Mouse (Mus musculus): ENCODE measurements around the gene Ankle2. TPM values are rescaled to one million over a fixed set of nuclear protein-coding genes. Genes with fewer than 3 reads are reported as not detected.

The Ankle2 gene
- total and polyA plus RNA-seq, 3 experiments, result 33.2 to 35.7 (median 35.3) TPM

- H3K36me3 ChIP-seq (replicated peaks in 1 of 2; ENCODE audit: control insufficient read depth in 1 of 2, insufficient read depth in 1 of 2, low read length in 1 of 2), result peaks cover 55 to 88% of the 10 kb centered on the region in 2 experiments
- in situ Hi-C loops (cut with MboI; ENCODE audit: low pct_ligation_motif_present, low pct_unique_long_range_greater_than_20kb, low sequenced_read_pairs) (no loop called here), dilution Hi-C loops (cut with MboI; ENCODE audit: extremely low pct_ligation_motif_present, extremely low pct_unique_long_range_greater_than_20kb, low sequenced_read_pairs) (no loop called here)
Measured at GRCm38 (mm10) chr5:110220331-110220730, 10.5 kb upstream of the Ankle2 start.

DNA sequence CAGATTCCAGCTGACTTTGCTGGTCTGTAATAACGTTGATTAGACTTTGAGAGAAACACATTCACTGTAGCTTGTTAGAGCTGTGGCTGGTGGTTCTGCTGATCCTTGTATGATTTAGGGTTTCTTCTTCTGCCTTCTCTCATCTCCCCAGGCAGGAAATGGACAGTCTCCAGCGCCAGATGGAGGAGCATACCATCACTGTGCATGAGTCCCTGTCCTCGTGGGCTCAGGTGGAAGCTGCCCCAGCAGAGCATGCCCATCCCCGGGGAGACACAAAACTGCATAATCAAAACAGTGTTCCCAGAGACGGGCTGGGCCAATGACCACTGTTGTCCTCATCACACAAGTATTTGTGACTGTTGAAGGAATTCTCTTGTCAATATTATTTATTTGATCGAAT lies 8.0 kb upstream of the Ankle2 start:
- TF ChIP-seq USF1 (IDR thresholded peaks at IDR 0.05; ENCODE audit: low read depth, low read length) (no peak), MAX (IDR thresholded peaks at IDR 0.05; ENCODE audit: low read length) (no peak), CHD2 (IDR thresholded peaks at IDR 0.05; ENCODE audit: low read length) (no peak), KAT2A (IDR thresholded peaks at IDR 0.05; ENCODE audit: insufficient replicate concordance, low read length) (no peak), ETS1 (conservative IDR thresholded peaks at IDR 0.05; ENCODE audit: low read depth, low read length) (no peak), USF2 (conservative IDR thresholded peaks at IDR 0.05; ENCODE audit: low read depth, low read length) (no peak), JUND (conservative IDR thresholded peaks at IDR 0.05; ENCODE audit: low read depth, low read length) (no peak)
- no peak overlapping the region for H3K4me2 ChIP-seq (ENCODE audit: insufficient read depth, low read depth, poor library complexity, severe bottlenecking)
- no peaks in the 10 kb centered on the region for H3K9me3 ChIP-seq (replicated peaks; ENCODE audit: low read length)
- no peak overlapping the region for H3K9ac ChIP-seq (ENCODE audit: insufficient read depth, low read depth)
- peaks cover 44 to 80% of the 10 kb centered on the region in 2 experiments for H3K36me3 ChIP-seq (replicated peaks in 1 of 2; ENCODE audit: control insufficient read depth in 1 of 2, insufficient read depth in 1 of 2, low read length in 1 of 2)
- no peaks in the 10 kb centered on the region for H3K4me1 ChIP-seq (ENCODE audit: control insufficient read depth in 1 of 2, insufficient read depth in 2 of 2)
- H3K4me3 ChIP-seq (replicated peaks in 1 of 3; ENCODE audit: low read depth in 2 of 3, low read length in 2 of 3, poor library complexity in 1 of 3), result no peak overlapping the region
- no peak for DNase-seq (ENCODE audit: extremely low read depth)
- in situ Hi-C loops (cut with MboI; ENCODE audit: low pct_ligation_motif_present, low pct_unique_long_range_greater_than_20kb, low sequenced_read_pairs) (no loop called here), dilution Hi-C loops (cut with MboI; ENCODE audit: extremely low pct_ligation_motif_present, extremely low pct_unique_long_range_greater_than_20kb, low sequenced_read_pairs) (no loop called here)
- no peaks in the 10 kb centered on the region for H3K27me3 ChIP-seq (replicated peaks)
- H3K27ac ChIP-seq (ENCODE audit: insufficient read depth, low read depth), result no peak overlapping the region
- H3K79me2 ChIP-seq (replicated peaks; ENCODE audit: control insufficient read depth, extremely low read depth, insufficient read depth, poor library complexity, severe bottlenecking), result no peaks in the 10 kb centered on the region

More at GRCm38 (mm10) chr5:110220331-110220730, 10.5 kb upstream of the Ankle2 start:
- no peak overlapping the region for H3K4me2 ChIP-seq (ENCODE audit: insufficient read depth, low read depth, poor library complexity, severe bottlenecking)
- H3K79me2 ChIP-seq (replicated peaks; ENCODE audit: control insufficient read depth, extremely low read depth, insufficient read depth, poor library complexity, severe bottlenecking), result no peaks in the 10 kb centered on the region
- H3K9me3 ChIP-seq (replicated peaks; ENCODE audit: low read length), result no peaks in the 10 kb centered on the region
- no peak for TF ChIP-seq CHD1 (IDR thresholded peaks at IDR 0.05; ENCODE audit: low read depth, low read length)
- TF ChIP-seq TBP (conservative IDR thresholded peaks at IDR 0.05; ENCODE audit: low read depth, low read length), result no peak
- TF ChIP-seq SIN3A (IDR thresholded peaks at IDR 0.05; ENCODE audit: low read length), result no peak
- TF ChIP-seq HCFC1 (IDR thresholded peaks at IDR 0.05; ENCODE audit: low read depth, low read length), result no peak
- no peak for TF ChIP-seq SMC3 (IDR thresholded peaks at IDR 0.05; ENCODE audit: low read depth, low read length)
- TF ChIP-seq PAX5 (IDR thresholded peaks at IDR 0.05; ENCODE audit: low read length), result no peak
- no peak for TF ChIP-seq MXI1 (IDR thresholded peaks at IDR 0.05; ENCODE audit: low read depth, low read length)
- no peak for TF ChIP-seq POLR2A (IDR thresholded peaks at IDR 0.05; ENCODE audit: low read depth, low read length)
- TF ChIP-seq TCF12 (IDR thresholded peaks at IDR 0.05; ENCODE audit: low read depth, low read length), result no peak
- TF ChIP-seq MEF2A (IDR thresholded peaks at IDR 0.05; ENCODE audit: borderline replicate concordance, low read depth, low read length), result no peak
- no peak for TF ChIP-seq JUN (IDR thresholded peaks at IDR 0.05; ENCODE audit: insufficient read depth, low read depth, low read length)
- no peak for TF ChIP-seq ZMIZ1 (IDR thresholded peaks at IDR 0.05; ENCODE audit: low read depth, low read length)
- no peak for TF ChIP-seq MAX (IDR thresholded peaks at IDR 0.05; ENCODE audit: low read length)
- no peak for TF ChIP-seq ZC3H11A (IDR thresholded peaks at IDR 0.05; ENCODE audit: low read depth, low read length)
- no peak for TF ChIP-seq MAZ (IDR thresholded peaks at IDR 0.05; ENCODE audit: low read depth, low read length)
- TF ChIP-seq IRF4 (IDR thresholded peaks at IDR 0.05; ENCODE audit: low read depth, low read length), result no peak
- no peak for TF ChIP-seq GABPA (IDR thresholded peaks at IDR 0.05; ENCODE audit: insufficient replicate concordance, low read depth, low read length)
- TF ChIP-seq MYC (IDR thresholded peaks at IDR 0.05; ENCODE audit: low read depth, low read length), result no peak
- H3K27ac ChIP-seq (ENCODE audit: insufficient read depth, low read depth), result no peak overlapping the region
- no peak for DNase-seq (ENCODE audit: extremely low read depth)
- H3K4me3 ChIP-seq (replicated peaks in 1 of 3; ENCODE audit: low read depth in 2 of 3, low read length in 2 of 3, poor library complexity in 1 of 3), result no peak overlapping the region
- H3K9ac ChIP-seq (ENCODE audit: insufficient read depth, low read depth), result no peak overlapping the region
- no peaks in the 10 kb centered on the region for H3K4me1 ChIP-seq (ENCODE audit: control insufficient read depth in 1 of 2, insufficient read depth in 2 of 2)
- no peaks in the 10 kb centered on the region for H3K27me3 ChIP-seq (replicated peaks)
